Mouse (Mus musculus): Measurements from ENCODE around the gene Csnk1e.

GRCm38 (mm10) chr15:79455106-79455810 lies at the start of gene Csnk1e:
- TF ChIP-seq CTCF (IDR thresholded peaks at IDR 0.05; ENCODE audit: low read depth): no peak
- no peak for TF ChIP-seq EP300 (IDR thresholded peaks at IDR 0.05; ENCODE audit: low read depth)
